Mouse (Mus musculus) small intestine, adult 2 months (tissue): ENCODE data around the gene Hist1h2bg. TPM values are rescaled to one million over a fixed set of nuclear protein-coding genes. Genes with fewer than 3 reads are reported as not detected.
"Not testable (repeated sequence)": the region's sequence is repeated elsewhere in the genome, so short reads cannot be mapped to it uniquely, and the experiment has no call there.

Experiments used
- H3K27ac ChIP-seq: fragments of 200-500 bp; 2 replicates; pipeline ENCODE4 v1.5.1; 2012; ENCODE audit warnings: low read depth, low read length, control low read depth, inconsistent platforms; ENCODE audit not compliant: insufficient read depth
- H3K27me3 ChIP-seq: fragments of 200-500 bp; 2 replicates; pipeline ENCODE4 v1.6.1; 2012; ENCODE audit warnings: mild to moderate bottlenecking, moderate library complexity, low read length, inconsistent platforms; ENCODE audit not compliant: control insufficient read depth, insufficient read depth
- H3K36me3 ChIP-seq: fragments of 200-500 bp; 2 replicates; pipeline ENCODE4 v1.6.1; 2012; ENCODE audit warnings: mild to moderate bottlenecking, low read length, control low read depth, inconsistent platforms; ENCODE audit not compliant: control insufficient read depth, insufficient read depth
- H3K4me1 ChIP-seq: fragments of 200-500 bp; 2 replicates; pipeline ENCODE4 v1.6.1; 2012; ENCODE audit warnings: low read length, inconsistent platforms, mixed read lengths; ENCODE audit not compliant: control insufficient read depth, insufficient read depth, insufficient read length
- H3K4me3 ChIP-seq: fragments of 200-500 bp; 2 replicates; pipeline ENCODE4 v1.5.1; 2012; ENCODE audit warnings: low read depth, mild to moderate bottlenecking, control low read depth, inconsistent platforms, low read length, moderate library complexity
- CTCF ChIP-seq: fragments of 200-500 bp; IDR thresholded peaks from 2 replicates; pipeline ENCODE4 v1.5.1; 2012; ENCODE audit warnings: low read depth, mild to moderate bottlenecking, control low read depth, inconsistent platforms, low read length, moderate library complexity, mixed read lengths; ENCODE audit not compliant: insufficient replicate concordance, insufficient read length; ENCODE audit errors: extremely low read depth
- POLR2A ChIP-seq: fragments of 200-500 bp; IDR thresholded peaks from 2 replicates; pipeline ENCODE4 v1.6.1; 2012; ENCODE audit warnings: low read depth, mild to moderate bottlenecking, control low read depth, inconsistent platforms, low read length, moderate library complexity
- WGBS: fragments of 180-500 bp; shearing (Covaris S2); methylation state at CpG from one replicate; pipeline ENCODE4 v1.1.7; 2018; 5-methylcytosine and 5-hydroxymethylcytosine counted together
- polyA plus RNA-seq: library from polyadenylated mRNA; depleted of rRNA; stranded (reverse); fragments of >200 nt; gene quantifications from 2 replicates; pipeline ENCODE4 v1.2.3, GENCODE M21; 2012

Hist1h2bg gene
- polyA plus RNA-seq, 1 experiment, result 51.3 TPM

DNA sequence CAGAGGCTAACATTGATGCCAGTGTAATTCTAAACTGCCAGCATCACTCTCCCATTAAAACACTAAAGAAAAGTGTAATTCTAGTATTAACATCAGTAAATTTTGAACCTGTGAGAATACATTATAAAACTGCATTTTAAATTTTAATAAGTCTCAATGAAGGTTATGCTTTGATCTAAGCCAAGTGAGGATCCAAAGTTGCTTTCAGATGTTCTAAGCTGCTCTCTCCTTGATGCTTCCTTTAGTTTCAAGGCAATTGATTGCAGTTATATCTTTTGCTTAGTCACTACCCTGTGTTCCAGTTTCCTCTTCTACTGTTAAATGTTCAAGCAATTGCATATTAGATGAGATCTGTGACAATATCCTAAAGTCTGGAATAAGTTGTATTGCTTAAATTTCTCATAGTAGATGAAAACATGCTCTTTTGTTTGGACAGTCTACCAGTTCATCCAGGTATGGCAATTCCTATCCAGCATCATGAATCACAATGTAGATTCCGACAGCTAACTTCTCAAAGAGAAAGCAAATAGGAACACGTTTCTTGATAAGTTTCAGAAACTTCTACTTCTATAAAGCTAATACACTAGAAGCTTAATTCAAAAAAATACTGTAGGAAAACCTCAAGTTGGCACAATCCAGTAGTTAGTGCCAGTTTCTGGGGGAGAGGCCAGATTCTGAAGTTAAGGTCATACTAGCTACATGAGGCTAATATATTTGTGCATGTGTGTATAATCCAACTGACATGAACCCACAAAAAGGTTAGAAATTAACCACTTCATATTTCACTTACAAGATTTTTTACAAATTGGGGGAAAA is 1.2 kb downstream of the Hist1h2bg start:
- no peak for TF ChIP-seq CTCF
- no peak for TF ChIP-seq POLR2A
- Histone ChIP-seq H3K36me3 (no peaks in the 10 kb centered on the region), H3K27me3 (no peaks in the 10 kb centered on the region), H3K27ac (no peak overlapping the region; the same call in 1 of the 2 replicates), H3K4me1 (no peaks in the 10 kb centered on the region), H3K4me3 (no peak overlapping the region)
- 20% methylated on average over 2 of the region's 2 CpGs for WGBS

DNA sequence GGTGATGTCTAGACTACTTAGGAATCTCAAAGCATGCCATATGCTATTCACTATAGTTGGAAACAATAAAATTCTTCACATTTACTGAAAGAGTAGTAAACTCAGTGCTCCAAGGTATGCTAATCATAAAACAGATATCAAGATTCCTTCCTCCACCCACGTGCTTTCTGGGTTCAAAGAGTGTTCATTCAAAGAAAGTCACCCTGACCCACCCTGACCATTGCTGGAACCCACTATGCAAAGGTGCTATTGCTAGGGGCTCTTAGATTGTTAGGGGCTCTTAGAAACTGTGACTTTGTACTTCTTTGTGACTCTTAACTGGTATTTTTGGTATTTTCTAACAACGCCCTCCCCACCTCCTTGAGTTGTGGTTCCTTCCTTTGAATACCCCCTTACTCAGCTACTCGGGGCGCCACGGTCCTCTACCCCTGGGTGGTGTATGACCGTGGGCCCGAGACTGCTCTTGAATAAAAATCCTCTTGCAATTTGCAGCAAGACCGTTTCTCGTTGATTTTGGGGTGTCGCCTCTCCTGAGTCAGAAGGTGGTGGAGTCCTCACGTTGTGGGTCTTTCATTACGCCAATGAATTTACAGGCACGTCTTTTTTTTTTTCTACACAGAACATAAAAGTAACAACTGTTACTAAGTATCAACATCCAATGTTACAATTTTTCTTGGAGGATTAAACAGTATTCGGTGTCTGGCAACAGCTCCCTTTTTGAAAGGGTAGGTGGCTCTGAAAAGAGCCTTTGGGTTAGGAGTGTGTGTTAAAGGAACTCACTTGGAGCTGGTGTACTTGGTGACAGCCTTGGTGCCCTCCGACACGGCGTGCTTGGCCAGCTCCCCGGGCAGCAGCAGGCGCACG is 2.1 kb downstream of the Hist1h2bg start:
- 5% methylated on average over 20 of the region's 20 CpGs for WGBS
- not testable (repeated sequence) for H3K36me3 ChIP-seq, H3K27me3 ChIP-seq, H3K4me1 ChIP-seq
- Histone ChIP-seq H3K4me3 (peak overlapping the region; percentile 65), H3K27ac (peak overlapping the region; percentile 89)

DNA sequence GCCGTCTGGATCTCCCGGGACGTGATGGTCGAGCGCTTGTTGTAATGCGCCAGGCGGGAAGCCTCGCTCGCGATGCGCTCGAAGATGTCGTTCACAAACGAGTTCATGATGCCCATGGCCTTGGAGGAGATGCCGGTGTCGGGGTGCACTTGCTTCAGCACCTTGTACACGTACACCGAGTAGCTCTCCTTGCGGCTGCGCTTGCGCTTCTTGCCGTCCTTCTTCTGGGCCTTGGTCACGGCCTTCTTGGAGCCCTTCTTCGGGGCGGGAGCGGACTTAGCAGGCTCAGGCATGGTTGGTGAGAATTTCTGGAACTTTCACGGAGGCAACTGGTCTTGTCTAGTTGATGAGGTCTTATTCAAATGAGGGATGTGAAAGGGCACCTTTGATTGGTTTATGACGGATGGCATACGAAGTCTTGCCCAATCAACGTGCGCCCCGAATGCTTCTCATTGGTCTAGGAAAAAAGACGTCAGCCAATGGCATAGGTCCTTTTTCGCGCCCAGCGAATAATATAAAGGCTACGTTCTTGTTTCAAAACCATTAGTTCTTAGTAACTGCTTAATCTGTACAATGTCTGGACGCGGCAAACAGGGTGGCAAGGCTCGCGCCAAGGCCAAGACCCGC is 2.8 kb downstream of the Hist1h2bg start, which contains the start of the genes Hist1h2bf and Hist1h2ad:
Gene Hist1h2bf (minus strand): TSS at position 299 of the 627 bp plus-strand sequence.
Gene Hist1h2ad (plus strand): TSS at position 484 of the 627 bp plus-strand sequence.
- Histone ChIP-seq H3K4me3 (peak within 1 kb of the TSS; percentile 65), H3K27ac (peak within 1 kb of the TSS; percentile 89)
- H3K27me3 ChIP-seq, H3K36me3 ChIP-seq, H3K4me1 ChIP-seq: not testable (repeated sequence)
- under 1% methylated on average over 42 of the region's 42 CpGs for WGBS

DNA sequence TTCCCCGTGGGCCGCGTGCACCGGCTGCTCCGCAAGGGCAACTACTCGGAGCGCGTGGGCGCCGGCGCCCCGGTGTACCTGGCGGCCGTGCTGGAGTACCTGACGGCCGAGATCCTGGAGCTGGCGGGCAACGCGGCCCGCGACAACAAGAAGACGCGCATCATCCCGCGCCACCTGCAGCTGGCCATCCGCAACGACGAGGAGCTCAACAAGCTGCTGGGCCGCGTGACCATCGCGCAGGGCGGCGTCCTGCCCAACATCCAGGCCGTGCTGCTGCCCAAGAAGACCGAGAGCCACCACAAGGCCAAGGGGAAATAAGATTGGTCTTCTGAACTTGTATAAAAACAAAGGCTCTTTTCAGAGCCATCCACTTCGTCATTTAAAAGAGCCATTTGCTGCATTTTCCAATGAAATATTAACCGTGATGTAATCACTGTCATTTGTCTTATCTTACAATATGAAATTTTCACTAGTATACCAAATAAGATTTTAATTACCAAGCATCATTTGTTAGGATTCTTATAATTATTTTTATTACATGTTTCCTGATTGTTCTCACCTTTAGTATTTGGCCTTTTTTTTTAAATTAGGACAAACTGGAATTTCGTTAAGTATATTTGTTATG is 3.5 kb downstream of the Hist1h2bg start:
- peak overlapping the region; percentile 79 for H3K27ac ChIP-seq
- WGBS, result 3% methylated on average over 15 of the region's 39 CpGs
- H3K4me3 ChIP-seq, result peak overlapping the region; percentile 52

DNA sequence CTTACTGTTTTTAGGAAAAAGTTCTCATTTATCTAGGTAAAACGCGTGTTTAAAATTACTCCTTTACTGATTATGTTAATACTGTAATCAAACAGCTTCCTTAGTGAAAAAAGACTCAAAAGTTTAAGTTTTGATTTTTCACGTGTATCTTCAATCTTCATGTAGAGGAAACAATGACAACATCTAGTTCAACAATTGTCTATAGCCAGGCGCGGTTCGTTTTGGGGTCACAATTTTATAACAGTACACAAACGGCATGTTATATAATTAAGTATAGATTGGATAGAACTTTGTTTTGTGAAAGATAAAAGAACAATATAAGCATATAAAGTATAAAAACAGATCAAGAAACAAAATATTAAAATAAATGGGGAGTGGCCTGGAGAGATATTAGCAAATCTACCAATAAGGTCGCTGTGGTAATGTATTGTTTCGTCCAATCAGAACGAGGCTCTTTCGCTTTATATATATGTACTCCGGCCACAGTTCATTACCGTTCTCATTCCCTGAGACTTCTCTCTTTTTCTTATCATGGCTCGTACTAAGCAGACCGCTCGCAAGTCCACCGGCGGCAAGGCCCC is 4.2 kb downstream of the Hist1h2bg start, which contains the start of gene Hist1h3d:
Gene Hist1h3d (plus strand): TSS at position 493 of the 581 bp plus-strand sequence.
- Histone ChIP-seq H3K4me1 (no peaks in the 10 kb centered on the region), H3K27ac (peak within 1 kb of the TSS; percentile 79), H3K36me3 (no peaks in the 10 kb centered on the region), H3K27me3 (no peaks in the 10 kb centered on the region), H3K4me3 (peak within 1 kb of the TSS; percentile 73)
- 1% methylated on average over 18 of the region's 18 CpGs for WGBS
- no peak for TF ChIP-seq CTCF
- TF ChIP-seq POLR2A, result no peak

More for the DNA sequence above, 3.5 kb downstream of the Hist1h2bg start:
- not testable (repeated sequence) for H3K4me1 ChIP-seq, H3K36me3 ChIP-seq, H3K27me3 ChIP-seq

DNA sequence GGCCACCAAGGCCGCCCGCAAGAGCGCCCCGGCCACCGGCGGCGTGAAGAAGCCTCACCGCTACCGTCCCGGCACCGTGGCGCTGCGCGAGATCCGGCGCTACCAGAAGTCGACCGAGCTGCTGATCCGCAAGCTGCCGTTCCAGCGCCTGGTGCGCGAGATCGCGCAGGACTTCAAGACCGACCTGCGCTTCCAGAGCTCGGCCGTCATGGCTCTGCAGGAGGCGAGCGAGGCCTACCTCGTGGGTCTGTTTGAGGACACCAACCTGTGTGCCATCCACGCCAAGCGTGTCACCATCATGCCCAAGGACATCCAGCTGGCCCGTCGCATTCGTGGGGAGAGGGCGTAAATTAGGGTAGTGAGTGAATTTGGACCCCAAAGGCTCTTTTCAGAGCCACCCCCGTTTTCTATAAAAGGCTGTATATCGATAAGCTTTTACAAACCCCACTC is 4.7 kb downstream of the Hist1h2bg start:
- Histone ChIP-seq H3K4me3 (peak overlapping the region; percentile 73), H3K27ac (peak overlapping the region; percentile 52)
- WGBS, result 1% methylated on average over 19 of the region's 40 CpGs
- TF ChIP-seq POLR2A, result 0 out of 2 replicates have a peak, but pooled peaks have one; percentile 14
- H3K4me1 ChIP-seq, H3K27me3 ChIP-seq, H3K36me3 ChIP-seq: not testable (repeated sequence)
